Mouse (Mus musculus) embryonic facial prominence, embryonic 12.5 days (tissue): ENCODE data around the gene Lmtk2. TPM values are rescaled to one million over a fixed set of nuclear protein-coding genes. Genes with fewer than 3 reads are reported as not detected.

Source experiments
- ATAC-seq: fragments of 200-750 bp; cut with Nextera tagmentation; 2 replicates; pipeline ENCODE4 v1.8.0; 2017; ENCODE audit not compliant: insufficient number of reproducible peaks, insufficient read depth, low FRiP score, low TSS enrichment
- H3K27ac ChIP-seq: fragments of 300-500 bp; sonication (generic); 2 replicates; pipeline ENCODE4 v1.5.1; 2016; ENCODE audit warnings: mild to moderate bottlenecking
- H3K27me3 ChIP-seq: fragments of 300-500 bp; sonication (generic); 2 replicates; pipeline ENCODE4 v1.6.1; 2016; ENCODE audit warnings: mild to moderate bottlenecking, moderate library complexity
- H3K36me3 ChIP-seq: fragments of 300-500 bp; sonication (generic); 2 replicates; pipeline ENCODE4 v1.6.1; 2016; ENCODE audit warnings: mild to moderate bottlenecking
- H3K4me1 ChIP-seq: fragments of 300-500 bp; sonication (generic); 2 replicates; pipeline ENCODE4 v1.6.1; 2016
- H3K4me2 ChIP-seq: fragments of 300-500 bp; sonication (generic); replicated peaks from 2 replicates; pipeline ENCODE4 v1.6.1; 2016; ENCODE audit warnings: mild to moderate bottlenecking, moderate library complexity
- H3K4me3 ChIP-seq: fragments of 300-500 bp; sonication (generic); 2 replicates; pipeline ENCODE4 v1.5.1; 2016; ENCODE audit warnings: mild to moderate bottlenecking
- H3K9ac ChIP-seq: fragments of 300-500 bp; sonication (generic); 2 replicates; pipeline ENCODE4 v1.6.1; 2016; ENCODE audit warnings: mild to moderate bottlenecking, moderate library complexity
- H3K9me3 ChIP-seq: fragments of 300-500 bp; sonication (generic); 2 replicates; pipeline ENCODE4 v1.6.1; 2016; ENCODE audit warnings: mild to moderate bottlenecking, moderate library complexity
- WGBS: fragments of 180-500 bp; shearing (Covaris S2); methylation state at CpG from one replicate; pipeline ENCODE4 v1.1.7; 2016; 5-methylcytosine and 5-hydroxymethylcytosine counted together
- polyA plus RNA-seq: library from polyadenylated mRNA; unstranded; fragments of >200 nt; fragmentation: Nextera tagmentation; extraction: Ambion mirVana; gene quantifications from 2 replicates; pipeline ENCODE4 v1.2.1, GENCODE M21; 2016

The Lmtk2 gene
- polyA plus RNA-seq, 1 experiment from 2014 or later: 5.6 TPM

GRCm38 (mm10) chr5:144203398-144203959 is 103.2 kb downstream of the Lmtk2 start:
- no peak for ATAC-seq
- peaks cover 39% of the 10 kb centered on the region for H3K36me3 ChIP-seq
- no peaks in the 10 kb centered on the region for H3K9me3 ChIP-seq
- no peaks in the 10 kb centered on the region for H3K27me3 ChIP-seq
- H3K4me1 ChIP-seq: no peaks in the 10 kb centered on the region
- no peak overlapping the region for H3K4me2 ChIP-seq
- 92% methylated on average over 10 of the region's 10 CpGs for WGBS
- no peak overlapping the region for H3K27ac ChIP-seq
- H3K9ac ChIP-seq: no peak overlapping the region
- no peak overlapping the region for H3K4me3 ChIP-seq

- Histone ChIP-seq H3K27me3 (no peaks in the 10 kb centered on the region), H3K36me3 (peaks cover 36% of the 10 kb centered on the region), H3K4me1 (no peaks in the 10 kb centered on the region), H3K9me3 (no peaks in the 10 kb centered on the region), H3K27ac (no peak overlapping the region), H3K9ac (no peak overlapping the region), H3K4me2 (no peak overlapping the region), H3K4me3 (no peak overlapping the region)
- ATAC-seq: no peak
- 92% methylated on average over 12 of the region's 12 CpGs for WGBS
These were observed 104.1 kb downstream of the Lmtk2 start for GRCm38 (mm10) chr5:144204303-144204702.

GRCm38 (mm10) chr5:144204911-144205310 is 104.7 kb downstream of the Lmtk2 start:
- Histone ChIP-seq H3K4me1 (no peaks in the 10 kb centered on the region), H3K4me3 (no peak overlapping the region), H3K27ac (no peak overlapping the region), H3K4me2 (no peak overlapping the region), H3K9ac (no peak overlapping the region), H3K36me3 (peaks cover 41% of the 10 kb centered on the region), H3K27me3 (no peaks in the 10 kb centered on the region), H3K9me3 (no peaks in the 10 kb centered on the region)
- 78% methylated on average over 10 of the region's 10 CpGs for WGBS
- no peak for ATAC-seq

- WGBS: 91% methylated on average over 15 of the region's 15 CpGs
- H3K4me1 ChIP-seq: no peaks in the 10 kb centered on the region
- H3K27ac ChIP-seq: no peak overlapping the region
- H3K4me2 ChIP-seq: no peak overlapping the region
- no peak overlapping the region for H3K9ac ChIP-seq
- no peaks in the 10 kb centered on the region for H3K9me3 ChIP-seq
- H3K27me3 ChIP-seq: no peaks in the 10 kb centered on the region
- no peak for ATAC-seq
- H3K4me3 ChIP-seq: no peak overlapping the region
- H3K36me3 ChIP-seq: peaks cover 52% of the 10 kb centered on the region
These were observed 105.8 kb downstream of the Lmtk2 start for GRCm38 (mm10) chr5:144206069-144206468.

- Histone ChIP-seq H3K36me3 (peaks cover 60% of the 10 kb centered on the region), H3K27ac (no peak overlapping the region), H3K9me3 (no peaks in the 10 kb centered on the region), H3K9ac (no peak overlapping the region), H3K27me3 (no peaks in the 10 kb centered on the region), H3K4me3 (no peak overlapping the region), H3K4me2 (no peak overlapping the region), H3K4me1 (no peaks in the 10 kb centered on the region)
- ATAC-seq: no peak
- WGBS: 47% methylated on average over 11 of the region's 11 CpGs
These were observed 107.2 kb downstream of the Lmtk2 start for GRCm38 (mm10) chr5:144207478-144207877.

GRCm38 (mm10) chr5:144214453-144214852 is 114.2 kb downstream of the Lmtk2 start:
- no peak overlapping the region for H3K4me2 ChIP-seq
- WGBS: 33% methylated on average over 7 of the region's 7 CpGs
- H3K4me3 ChIP-seq: no peak overlapping the region
- H3K4me1 ChIP-seq: no peaks in the 10 kb centered on the region
- no peak overlapping the region for H3K9ac ChIP-seq
- ATAC-seq: no peak
- no peaks in the 10 kb centered on the region for H3K9me3 ChIP-seq
- no peaks in the 10 kb centered on the region for H3K27me3 ChIP-seq
- H3K27ac ChIP-seq: no peak overlapping the region
- H3K36me3 ChIP-seq: peaks cover 40% of the 10 kb centered on the region

GRCm38 (mm10) chr5:144215992-144216391 is 115.8 kb downstream of the Lmtk2 start:
- WGBS: 75% methylated on average over 2 of the region's 2 CpGs
- Histone ChIP-seq H3K4me1 (no peaks in the 10 kb centered on the region), H3K4me2 (no peak overlapping the region), H3K9me3 (no peaks in the 10 kb centered on the region), H3K9ac (no peak overlapping the region), H3K36me3 (peaks cover 24% of the 10 kb centered on the region), H3K4me3 (no peak overlapping the region), H3K27me3 (no peaks in the 10 kb centered on the region), H3K27ac (no peak overlapping the region)
- no peak for ATAC-seq

- Histone ChIP-seq H3K36me3 (peaks cover 10% of the 10 kb centered on the region), H3K4me2 (no peak overlapping the region), H3K27ac (no peak overlapping the region), H3K4me1 (peaks cover 9% of the 10 kb centered on the region), H3K9ac (no peak overlapping the region), H3K9me3 (no peaks in the 10 kb centered on the region), H3K4me3 (no peak overlapping the region), H3K27me3 (no peaks in the 10 kb centered on the region)
- WGBS: 89% methylated on average over 7 of the region's 7 CpGs
- no peak for ATAC-seq
These were observed 117.8 kb downstream of the Lmtk2 start for GRCm38 (mm10) chr5:144218061-144218460.

- no peak overlapping the region for H3K27ac ChIP-seq
- no peak for ATAC-seq
These were observed 119.1 kb downstream of the Lmtk2 start for GRCm38 (mm10) chr5:144219306-144219705.

GRCm38 (mm10) chr5:144219936-144220335 is 119.7 kb downstream of the Lmtk2 start:
- H3K27me3 ChIP-seq: no peaks in the 10 kb centered on the region
- no peak overlapping the region for H3K27ac ChIP-seq
- H3K9ac ChIP-seq: no peak overlapping the region
- 92% methylated on average over 5 of the region's 5 CpGs for WGBS
- peaks cover 15% of the 10 kb centered on the region for H3K4me1 ChIP-seq
- H3K36me3 ChIP-seq: peaks cover 4% of the 10 kb centered on the region; the same call in 1 of the 2 replicates
- no peak for ATAC-seq
- no peaks in the 10 kb centered on the region for H3K9me3 ChIP-seq
- H3K4me3 ChIP-seq: no peak overlapping the region
- no peak overlapping the region for H3K4me2 ChIP-seq

More at GRCm38 (mm10) chr5:144219306-144219705, 119.1 kb downstream of the Lmtk2 start:
- H3K4me3 ChIP-seq: no peak overlapping the region
- H3K4me2 ChIP-seq: no peak overlapping the region
- H3K36me3 ChIP-seq: peaks cover 4% of the 10 kb centered on the region; the same call in 1 of the 2 replicates
- H3K9me3 ChIP-seq: no peaks in the 10 kb centered on the region
- no peaks in the 10 kb centered on the region for H3K27me3 ChIP-seq
- WGBS: 39% methylated on average over 12 of the region's 12 CpGs
- H3K4me1 ChIP-seq: peaks cover 13% of the 10 kb centered on the region
- no peak overlapping the region for H3K9ac ChIP-seq

GRCm38 (mm10) chr5:144221305-144221704 is 121.1 kb downstream of the Lmtk2 start:
- Histone ChIP-seq H3K4me1 (peaks cover 15% of the 10 kb centered on the region), H3K4me2 (no peak overlapping the region), H3K4me3 (no peak overlapping the region), H3K9ac (no peak overlapping the region), H3K36me3 (peaks cover 3% of the 10 kb centered on the region; the same call in 1 of the 2 replicates), H3K27me3 (no peaks in the 10 kb centered on the region), H3K9me3 (no peaks in the 10 kb centered on the region), H3K27ac (no peak overlapping the region)
- no peak for ATAC-seq
- 63% methylated on average over 4 of the region's 4 CpGs for WGBS

- peak overlapping the region; percentile 86 for H3K4me2 ChIP-seq
- WGBS: 2% methylated on average over 25 of the region's 25 CpGs
- peak overlapping the region; percentile 68 for H3K4me3 ChIP-seq
- peaks cover 15% of the 10 kb centered on the region for H3K4me1 ChIP-seq
- ATAC-seq: peak; percentile 70
- no peaks in the 10 kb centered on the region for H3K9me3 ChIP-seq
- H3K27me3 ChIP-seq: no peaks in the 10 kb centered on the region
- peak overlapping the region; percentile 13 for H3K27ac ChIP-seq
- no peaks in the 10 kb centered on the region for H3K36me3 ChIP-seq
- H3K9ac ChIP-seq: peak overlapping the region; percentile 58
These were observed 122.7 kb downstream of the Lmtk2 start for GRCm38 (mm10) chr5:144222811-144223502.
